ENCODE assay signal across 20 mouse cellular contexts in genomic region chr2:58778986-58779495, GRCm38 (mm10).
DNase-seq lines count a peak whose midpoint lies in the region; ATAC-seq and TF ChIP-seq lines count a peak whose summit lies in the region.
"Had no signal": no experiment of that assay in that cellular context is flagged by ENCODE, and none has a peak within 500 bp of the region (broad histone marks: within the 10 kb centered on the region; RNA-seq: fewer than 3 reads in every experiment).

No protein-coding gene starts in this region.

- H3K4me1 ChIP-seq in limb, embryonic 13.5 days, result no peaks in the 10 kb centered on the region
- no peaks in the 10 kb centered on the region for H3K4me1 ChIP-seq in limb, embryonic 10.5 days
- H3K4me1 ChIP-seq in lung, postnatal 0 days (ENCODE audit: insufficient read depth, low read depth, low read length), result no peaks in the 10 kb centered on the region; the same call in 1 of the 2 replicates
- H3K4me1 ChIP-seq: heart, embryonic 12.5 days; hindbrain, embryonic 10.5 days had no signal

- no peak overlapping the region for H3K27ac ChIP-seq in limb, embryonic 13.5 days
- no peak overlapping the region for H3K27ac ChIP-seq in limb, embryonic 10.5 days
- no peak overlapping the region for H3K27ac ChIP-seq in lung, postnatal 0 days (ENCODE audit: low read length)
- H3K27ac ChIP-seq: embryonic facial prominence, embryonic 13.5 days; forebrain, embryonic 13.5 days; heart, adult 2 months; hindbrain, embryonic 10.5 days had no signal

- no peak overlapping the region for H3K9ac ChIP-seq in limb, embryonic 13.5 days
- no peak overlapping the region for H3K9ac ChIP-seq in lung, postnatal 0 days (replicated peaks; ENCODE audit: low read depth)
- H3K9ac ChIP-seq: embryonic facial prominence, embryonic 13.5 days; forebrain, embryonic 13.5 days; forebrain, postnatal 0 days; heart, embryonic 12.5 days had no signal

- H3K9me3 ChIP-seq in limb, embryonic 13.5 days, result no peaks in the 10 kb centered on the region
- H3K9me3 ChIP-seq in limb, embryonic 10.5 days (replicated peaks), result no peaks in the 10 kb centered on the region
- H3K9me3 ChIP-seq in lung, postnatal 0 days (ENCODE audit: low read length), result no peaks in the 10 kb centered on the region
- H3K9me3 ChIP-seq: embryonic facial prominence, embryonic 13.5 days; forebrain, embryonic 13.5 days; heart, embryonic 12.5 days; hindbrain, embryonic 10.5 days had no signal

- WGBS in limb, embryonic 13.5 days, result 79% methylated on average over 3 of the region's 3 CpGs
- 80% methylated on average over 3 of the region's 3 CpGs for WGBS in limb, embryonic 10.5 days
- 69% methylated on average over 3 of the region's 3 CpGs for WGBS in lung, postnatal 0 days

- no peak overlapping the region for H3K4me3 ChIP-seq in limb, embryonic 13.5 days
- no peak overlapping the region for H3K4me3 ChIP-seq in limb, embryonic 10.5 days
- H3K4me3 ChIP-seq in lung, postnatal 0 days (ENCODE audit: low read depth, low read length), result no peak overlapping the region
- H3K4me3 ChIP-seq: embryonic facial prominence, embryonic 13.5 days; forebrain, embryonic 13.5 days; heart, adult 2 months; heart, embryonic 12.5 days; hindbrain, embryonic 10.5 days had no signal

- TF ChIP-seq EP300 in lung, postnatal 0 days (IDR thresholded peaks at IDR 0.05), result no peak

- H3K27me3 ChIP-seq in limb, embryonic 13.5 days, result peaks cover 5% of the 10 kb centered on the region; the same call in 1 of the 2 replicates
- no peaks in the 10 kb centered on the region for H3K27me3 ChIP-seq in limb, embryonic 10.5 days (ENCODE audit: low read depth, poor library complexity, severe bottlenecking)
- no peaks in the 10 kb centered on the region for H3K27me3 ChIP-seq in lung, postnatal 0 days (replicated peaks; ENCODE audit: insufficient read depth, low read length)
- H3K27me3 ChIP-seq: CH12.LX; embryonic facial prominence, embryonic 13.5 days; forebrain, embryonic 13.5 days; heart, embryonic 12.5 days; Patski had no signal

- no peak for DNase-seq in limb, embryonic 10.5 days (ENCODE audit: low spot score)
- DNase-seq in lung, postnatal 0 days (ENCODE audit: low spot score), result peak; percentile 17
- no peak for DNase-seq in lung, postnatal 25 days (ENCODE audit: low spot score)
- peak; percentile 28 for DNase-seq in lung, postnatal 14 days
- no peak for DNase-seq in heart, adult 9 months (ENCODE audit: low spot score in 2 of 2)
- DNase-seq: adrenal gland, postnatal 14 days; cerebellum, adult 11-12 months; cerebellum, adult 9-10 months; cerebellum, postnatal 25 days; forebrain, postnatal 0 days; gastrocnemius, postnatal 14 days; heart, adult 2 months had no signal

- TF ChIP-seq CTCF in lung, postnatal 0 days (IDR thresholded peaks at IDR 0.05), result no peak

- H3K4me2 ChIP-seq in limb, embryonic 13.5 days (replicated peaks), result no peak overlapping the region
- no peak overlapping the region for H3K4me2 ChIP-seq in lung, postnatal 0 days (replicated peaks; ENCODE audit: low read depth, low read length)
- H3K4me2 ChIP-seq: embryonic facial prominence, embryonic 13.5 days; forebrain, embryonic 13.5 days; heart, embryonic 12.5 days had no signal

- ATAC-seq in limb, embryonic 13.5 days (ENCODE audit: low FRiP score, low read depth), result peak; percentile 64; the same call in 1 of the 2 replicates
- peak; percentile 16 for ATAC-seq in lung, postnatal 0 days
- ATAC-seq: activated CD4-positive, CD25-positive, alpha-beta regulatory T cell, adult 4 months; forebrain, embryonic 13.5 days; forebrain, postnatal 0 days; Patski had no signal

- H3K36me3 ChIP-seq in limb, embryonic 13.5 days, result no peaks in the 10 kb centered on the region
- no peaks in the 10 kb centered on the region for H3K36me3 ChIP-seq in limb, embryonic 10.5 days
- no peaks in the 10 kb centered on the region for H3K36me3 ChIP-seq in lung, postnatal 0 days (ENCODE audit: insufficient read depth, low read length)
- H3K36me3 ChIP-seq: embryonic facial prominence, embryonic 13.5 days; heart, embryonic 12.5 days; hindbrain, embryonic 10.5 days had no signal

Comparison
In these comparisons a context has a peak if more than half of its experiments do, and no peak if none do; other contexts are left out.
1. DNase-seq: peak in lung, postnatal 0 days (single experiment) and lung, postnatal 14 days (single experiment); none in limb, embryonic 10.5 days (single experiment), lung, postnatal 25 days (single experiment) and heart, adult 9 months (0 of 2).